Mouse (Mus musculus): ENCODE measurements at regions not wholly inside any gene's neighbourhood (a gene's known extent, or its start where the extent isn't known, plus 50 kb on each side); places are given as distances from the start of the nearest gene placed in this dataset.

GRCm38 (mm10) chr15:42768396-42768795 lies 2634.2 kb downstream of the 9330182O14Rik start:
- H3K4me1 ChIP-seq, result no peaks in the 10 kb centered on the region
- no peaks in the 10 kb centered on the region for H3K27me3 ChIP-seq
- no peak overlapping the region for H3K9ac ChIP-seq (replicated peaks)
- H3K4me3 ChIP-seq, result no peak overlapping the region
- no peaks in the 10 kb centered on the region for H3K36me3 ChIP-seq
- H3K27ac ChIP-seq (replicated peaks), result no peak overlapping the region
- no peaks in the 10 kb centered on the region for H3K9me3 ChIP-seq
- WGBS, result 46% methylated on average over 3 of the region's 3 CpGs
- no peak for ATAC-seq (ENCODE audit: low FRiP score, low read depth)
- H3K4me2 ChIP-seq (replicated peaks), result no peak overlapping the region

- no peaks in the 10 kb centered on the region for H3K36me3 ChIP-seq
- no peak overlapping the region for H3K27ac ChIP-seq (replicated peaks)
- no peak overlapping the region for H3K9ac ChIP-seq (replicated peaks)
- no peak for ATAC-seq (ENCODE audit: low FRiP score, low read depth)
- H3K9me3 ChIP-seq, result no peaks in the 10 kb centered on the region
- no peak overlapping the region for H3K4me2 ChIP-seq (replicated peaks)
- no peaks in the 10 kb centered on the region for H3K27me3 ChIP-seq
- H3K4me1 ChIP-seq, result no peaks in the 10 kb centered on the region
- H3K4me3 ChIP-seq, result no peak overlapping the region
Observed at GRCm38 (mm10) chr15:42779903-42780302, 2645.7 kb downstream of the 9330182O14Rik start.

- no peak overlapping the region for H3K4me2 ChIP-seq (replicated peaks)
- H3K9me3 ChIP-seq, result no peaks in the 10 kb centered on the region
- H3K4me3 ChIP-seq, result no peak overlapping the region
- H3K27ac ChIP-seq (replicated peaks), result no peak overlapping the region
- ATAC-seq (ENCODE audit: low FRiP score, low read depth), result no peak
- H3K9ac ChIP-seq (replicated peaks), result no peak overlapping the region
- H3K27me3 ChIP-seq, result no peaks in the 10 kb centered on the region
- H3K36me3 ChIP-seq, result no peaks in the 10 kb centered on the region
- WGBS, result 73% methylated on average over 1 of the region's 1 CpGs
- no peaks in the 10 kb centered on the region for H3K4me1 ChIP-seq
Observed at GRCm38 (mm10) chr15:42801217-42801616, 2667.1 kb downstream of the 9330182O14Rik start.

GRCm38 (mm10) chr15:42810871-42811490 lies 2676.8 kb downstream of the 9330182O14Rik start:
- Histone ChIP-seq H3K4me3 (no peak overlapping the region), H3K9me3 (no peaks in the 10 kb centered on the region)
- WGBS, result 93% methylated on average over 1 of the region's 1 CpGs

GRCm38 (mm10) chr15:42815026-42815724 lies 2681.0 kb downstream of the 9330182O14Rik start:
- ATAC-seq (ENCODE audit: low FRiP score, low read depth), result no peak
- H3K27me3 ChIP-seq, result no peaks in the 10 kb centered on the region
- H3K4me2 ChIP-seq (replicated peaks), result no peak overlapping the region
- no peaks in the 10 kb centered on the region for H3K9me3 ChIP-seq
- no peaks in the 10 kb centered on the region for H3K36me3 ChIP-seq
- 78% methylated on average over 4 of the region's 4 CpGs for WGBS
- H3K27ac ChIP-seq (replicated peaks), result no peak overlapping the region
- H3K4me1 ChIP-seq, result no peaks in the 10 kb centered on the region
- H3K9ac ChIP-seq (replicated peaks), result no peak overlapping the region
- H3K4me3 ChIP-seq, result no peak overlapping the region

More at GRCm38 (mm10) chr15:42810871-42811490, 2676.8 kb downstream of the 9330182O14Rik start:
- Histone ChIP-seq H3K27ac (replicated peaks) (no peak overlapping the region), H3K4me2 (replicated peaks) (no peak overlapping the region), H3K9ac (replicated peaks) (no peak overlapping the region), H3K27me3 (no peaks in the 10 kb centered on the region), H3K36me3 (no peaks in the 10 kb centered on the region), H3K4me1 (no peaks in the 10 kb centered on the region)
- no peak for ATAC-seq (ENCODE audit: low FRiP score, low read depth)

- H3K36me3 ChIP-seq, result no peaks in the 10 kb centered on the region
- no peaks in the 10 kb centered on the region for H3K27me3 ChIP-seq
- no peak overlapping the region for H3K4me3 ChIP-seq
- H3K9me3 ChIP-seq, result no peaks in the 10 kb centered on the region
- H3K27ac ChIP-seq (replicated peaks), result no peak overlapping the region
- H3K9ac ChIP-seq (replicated peaks), result no peak overlapping the region
- H3K4me1 ChIP-seq, result no peaks in the 10 kb centered on the region
- ATAC-seq (ENCODE audit: low FRiP score, low read depth), result no peak
- WGBS, result 82% methylated on average over 1 of the region's 1 CpGs
- no peak overlapping the region for H3K4me2 ChIP-seq (replicated peaks)
Observed at GRCm38 (mm10) chr15:42838839-42839238, 2704.7 kb downstream of the 9330182O14Rik start.

- Histone ChIP-seq H3K27me3 (no peaks in the 10 kb centered on the region), H3K4me2 (replicated peaks) (no peak overlapping the region), H3K27ac (replicated peaks) (no peak overlapping the region), H3K4me1 (no peaks in the 10 kb centered on the region), H3K36me3 (no peaks in the 10 kb centered on the region), H3K9ac (replicated peaks) (no peak overlapping the region), H3K4me3 (no peak overlapping the region), H3K9me3 (no peaks in the 10 kb centered on the region)
- ATAC-seq (ENCODE audit: low FRiP score, low read depth), result no peak
- 88% methylated on average over 2 of the region's 2 CpGs for WGBS
Observed at GRCm38 (mm10) chr15:42850003-42850402, 2715.8 kb downstream of the 9330182O14Rik start.

GRCm38 (mm10) chr15:42872491-42872890 lies 2738.3 kb downstream of the 9330182O14Rik start:
- no peak overlapping the region for H3K27ac ChIP-seq (replicated peaks)
- no peaks in the 10 kb centered on the region for H3K9me3 ChIP-seq
- H3K36me3 ChIP-seq, result no peaks in the 10 kb centered on the region
- no peak overlapping the region for H3K4me3 ChIP-seq
- 80% methylated on average over 2 of the region's 2 CpGs for WGBS
- H3K4me2 ChIP-seq (replicated peaks), result no peak overlapping the region
- H3K4me1 ChIP-seq, result no peaks in the 10 kb centered on the region
- ATAC-seq (ENCODE audit: low FRiP score, low read depth), result no peak
- H3K9ac ChIP-seq (replicated peaks), result no peak overlapping the region
- no peaks in the 10 kb centered on the region for H3K27me3 ChIP-seq

GRCm38 (mm10) chr15:42894611-42895010 lies 2760.4 kb downstream of the 9330182O14Rik start:
- no peak for ATAC-seq (ENCODE audit: low FRiP score, low read depth)
- H3K27ac ChIP-seq (replicated peaks), result no peak overlapping the region
- no peaks in the 10 kb centered on the region for H3K9me3 ChIP-seq
- H3K4me2 ChIP-seq (replicated peaks), result no peak overlapping the region
- no peak overlapping the region for H3K9ac ChIP-seq (replicated peaks)
- 93% methylated on average over 1 of the region's 1 CpGs for whole genome bisulfite sequencing
- H3K4me3 ChIP-seq, result no peak overlapping the region
- no peaks in the 10 kb centered on the region for H3K4me1 ChIP-seq
- no peaks in the 10 kb centered on the region for H3K36me3 ChIP-seq
- H3K27me3 ChIP-seq, result no peaks in the 10 kb centered on the region

GRCm38 (mm10) chr15:42900056-42900455 lies 2765.9 kb downstream of the 9330182O14Rik start:
- Histone ChIP-seq H3K9me3 (no peaks in the 10 kb centered on the region), H3K36me3 (no peaks in the 10 kb centered on the region), H3K27me3 (no peaks in the 10 kb centered on the region), H3K9ac (replicated peaks) (no peak overlapping the region), H3K4me2 (replicated peaks) (no peak overlapping the region), H3K27ac (replicated peaks) (no peak overlapping the region), H3K4me1 (no peaks in the 10 kb centered on the region), H3K4me3 (no peak overlapping the region)
- 91% methylated on average over 7 of the region's 7 CpGs for WGBS
- ATAC-seq (ENCODE audit: low FRiP score, low read depth), result no peak

- H3K36me3 ChIP-seq, result no peaks in the 10 kb centered on the region
- H3K9ac ChIP-seq (replicated peaks), result no peak overlapping the region
- H3K4me3 ChIP-seq, result no peak overlapping the region
- no peaks in the 10 kb centered on the region for H3K9me3 ChIP-seq
- H3K27ac ChIP-seq (replicated peaks), result no peak overlapping the region
- no peaks in the 10 kb centered on the region for H3K4me1 ChIP-seq
- 83% methylated on average over 3 of the region's 3 CpGs for WGBS
- no peak for ATAC-seq (ENCODE audit: low FRiP score, low read depth)
- no peaks in the 10 kb centered on the region for H3K27me3 ChIP-seq
- H3K4me2 ChIP-seq (replicated peaks), result no peak overlapping the region
Observed at GRCm38 (mm10) chr15:42901782-42902181, 2767.6 kb downstream of the 9330182O14Rik start.

- no peak overlapping the region for H3K4me2 ChIP-seq (replicated peaks)
- H3K36me3 ChIP-seq, result no peaks in the 10 kb centered on the region
- H3K9me3 ChIP-seq, result no peaks in the 10 kb centered on the region
- H3K27ac ChIP-seq (replicated peaks), result no peak overlapping the region
- H3K27me3 ChIP-seq, result no peaks in the 10 kb centered on the region
- no peaks in the 10 kb centered on the region for H3K4me1 ChIP-seq
- no peak for ATAC-seq (ENCODE audit: low FRiP score, low read depth)
- 86% methylated on average over 2 of the region's 2 CpGs for WGBS
- no peak overlapping the region for H3K9ac ChIP-seq (replicated peaks)
- no peak overlapping the region for H3K4me3 ChIP-seq
Observed at GRCm38 (mm10) chr15:42911357-42911756, 2777.2 kb downstream of the 9330182O14Rik start.

Data from midbrain, embryonic 12.5 days (tissue).